Mouse (Mus musculus): ENCODE results near the gene Engase.
A peak's percentile ranks its signal among the peaks of the same experiment; 100 is the strongest.

The Engase gene

GRCm38 (mm10) chr11:118476396-118477373 lies at the start of gene Engase:
Gene Engase (plus strand): TSS chr11:118476829.
- peak; percentile 96 for DNase-seq

DNA sequence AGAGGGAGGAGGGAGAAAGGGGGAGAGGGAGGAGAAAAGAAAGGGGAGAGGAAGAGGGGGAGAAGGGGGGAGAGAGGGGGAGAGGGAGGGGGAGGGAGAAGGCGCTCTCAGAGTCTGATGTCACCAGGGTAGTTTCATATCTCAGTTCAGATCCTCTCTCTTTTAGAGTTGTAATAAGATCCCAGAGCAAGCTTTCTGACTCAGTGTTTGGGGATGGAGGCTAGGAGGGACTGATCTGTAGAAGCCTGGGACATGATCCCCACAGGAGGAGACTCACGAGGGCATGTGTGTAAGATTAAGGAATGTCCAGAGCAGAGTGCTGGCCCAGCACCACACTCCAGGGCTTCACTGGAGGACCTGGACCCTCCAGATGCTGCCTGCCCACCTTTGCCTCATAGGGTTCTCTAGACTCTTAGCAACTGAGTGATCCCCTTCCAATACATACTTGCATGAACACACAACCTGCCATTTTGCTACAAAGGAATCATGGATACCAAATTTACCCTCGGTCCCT lies 49.3 kb upstream of the Engase start:
- DNase-seq = no peak

- no peak for DNase-seq
These were observed 48.6 kb upstream of the Engase start, which contains the start of gene C1qtnf1 for GRCm38 (mm10) chr11:118427986-118428385. Gene C1qtnf1 (plus strand): TSS chr11:118428203.

DNA sequence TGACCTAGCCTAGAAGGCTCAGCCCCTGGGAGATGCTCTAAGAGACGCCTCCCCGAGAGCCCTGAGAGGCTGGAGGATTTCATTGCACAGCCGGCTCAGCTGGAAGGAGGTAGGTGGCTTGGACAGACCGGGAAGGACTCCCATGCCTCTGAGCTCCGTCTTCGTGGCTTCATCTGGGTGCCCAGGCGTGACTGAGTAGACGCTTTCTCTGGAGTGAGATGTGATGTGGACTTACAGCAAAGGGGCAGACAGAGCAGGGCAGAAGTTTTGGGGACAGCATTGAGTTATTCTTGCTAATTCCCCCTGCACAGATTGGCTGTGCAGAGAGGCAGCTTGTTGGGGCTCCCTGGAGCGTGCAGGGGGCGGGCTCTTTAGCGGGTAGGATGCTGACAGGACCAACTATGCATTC lies 48.2 kb upstream of the Engase start:
- DNase-seq = no peak

- no peak for DNase-seq
These were observed 47.5 kb upstream of the Engase start for GRCm38 (mm10) chr11:118428944-118429709.

- no peak for DNase-seq
These were observed 46.2 kb upstream of the Engase start for GRCm38 (mm10) chr11:118430291-118430885.

GRCm38 (mm10) chr11:118431100-118431948 lies 45.3 kb upstream of the Engase start:
- DNase-seq = no peak

- DNase-seq = no peak
These were observed 43.2 kb upstream of the Engase start for GRCm38 (mm10) chr11:118433398-118433868.

DNA sequence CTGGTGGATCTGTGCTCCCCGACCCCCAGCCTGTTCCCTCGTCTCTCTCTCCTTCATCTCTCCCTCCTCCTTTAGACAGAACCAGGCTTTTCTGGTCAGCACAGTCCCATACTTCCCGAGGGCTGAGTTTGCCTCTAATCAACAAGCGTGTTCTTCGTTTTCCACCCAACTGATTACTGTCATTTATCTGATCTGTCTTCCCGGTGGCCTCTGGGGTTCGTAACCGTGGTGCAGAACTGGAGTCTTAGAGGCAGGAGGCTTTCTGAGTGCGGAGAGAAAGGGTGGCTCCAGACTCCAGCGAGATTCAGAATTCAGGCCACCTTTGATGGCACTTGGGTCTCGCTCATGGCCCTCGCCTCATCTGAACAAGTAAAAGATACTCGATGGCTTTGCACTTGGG lies 42.5 kb upstream of the Engase start:
- DNase-seq = no peak

GRCm38 (mm10) chr11:118436471-118436935 lies 40.1 kb upstream of the Engase start:
- no peak for DNase-seq

GRCm38 (mm10) chr11:118438665-118439414 lies 37.8 kb upstream of the Engase start:
- DNase-seq = no peak

- no peak for DNase-seq
These were observed 33.9 kb upstream of the Engase start for GRCm38 (mm10) chr11:118442691-118443090.

GRCm38 (mm10) chr11:118443201-118443970 lies 33.2 kb upstream of the Engase start:
- peak; percentile 70 for DNase-seq

- peak; percentile 68 for DNase-seq
These were observed 30.8 kb upstream of the Engase start for GRCm38 (mm10) chr11:118445843-118446242.

- DNase-seq = no peak
These were observed 29.3 kb upstream of the Engase start for GRCm38 (mm10) chr11:118447346-118447745.

DNA sequence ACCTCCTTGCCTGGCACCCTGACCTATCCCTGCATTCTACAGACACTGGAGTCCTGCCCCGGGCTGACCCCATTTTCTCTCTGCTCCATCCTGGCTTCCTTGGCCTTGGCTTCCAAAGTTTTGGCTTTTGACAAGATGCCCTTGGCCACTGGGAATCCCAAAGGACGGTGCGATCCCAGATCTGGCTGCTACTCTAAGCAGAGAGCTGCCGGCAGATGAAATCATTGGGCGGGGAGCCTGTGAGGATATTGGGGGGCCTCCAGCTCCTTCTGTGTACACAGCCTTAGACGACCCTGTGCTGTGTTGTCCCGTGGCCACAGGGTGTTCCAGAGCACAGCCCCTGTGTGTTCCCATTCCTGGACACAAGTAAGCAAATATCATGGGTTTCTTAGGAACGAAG lies 28.2 kb upstream of the Engase start:
- DNase-seq = no peak

DNA sequence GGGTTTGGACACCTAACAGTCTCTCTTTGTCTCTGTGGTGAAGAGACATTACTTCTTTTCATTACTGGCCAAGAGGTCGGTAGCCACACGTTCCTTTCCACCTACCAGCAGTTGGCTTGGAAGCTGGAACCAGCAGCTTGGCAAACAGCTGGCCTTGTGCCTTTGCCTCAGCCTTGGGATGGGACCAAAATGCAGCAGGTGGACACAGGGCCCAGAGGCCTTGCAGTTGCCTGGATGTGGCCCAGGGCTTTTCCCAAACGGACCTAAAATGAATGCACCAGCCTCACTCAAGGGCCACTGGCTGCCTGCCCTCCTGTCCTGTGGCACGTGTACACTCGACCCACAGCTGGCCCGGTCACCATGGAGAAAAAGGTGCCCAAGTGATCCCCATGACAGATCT lies 25.4 kb upstream of the Engase start:
- DNase-seq = no peak

GRCm38 (mm10) chr11:118452955-118453354 lies 23.7 kb upstream of the Engase start:
- no peak for DNase-seq

- no peak for DNase-seq
These were observed 22.6 kb upstream of the Engase start for GRCm38 (mm10) chr11:118453886-118454671.
